Mouse (Mus musculus): ENCODE measurements around the gene Sorcs2. TPM values are rescaled to one million over a fixed set of nuclear protein-coding genes. Genes with fewer than 3 reads are reported as not detected.

The Sorcs2 gene
- polyA plus RNA-seq, 1 experiment from 2014 or later = 10.9 TPM

DNA sequence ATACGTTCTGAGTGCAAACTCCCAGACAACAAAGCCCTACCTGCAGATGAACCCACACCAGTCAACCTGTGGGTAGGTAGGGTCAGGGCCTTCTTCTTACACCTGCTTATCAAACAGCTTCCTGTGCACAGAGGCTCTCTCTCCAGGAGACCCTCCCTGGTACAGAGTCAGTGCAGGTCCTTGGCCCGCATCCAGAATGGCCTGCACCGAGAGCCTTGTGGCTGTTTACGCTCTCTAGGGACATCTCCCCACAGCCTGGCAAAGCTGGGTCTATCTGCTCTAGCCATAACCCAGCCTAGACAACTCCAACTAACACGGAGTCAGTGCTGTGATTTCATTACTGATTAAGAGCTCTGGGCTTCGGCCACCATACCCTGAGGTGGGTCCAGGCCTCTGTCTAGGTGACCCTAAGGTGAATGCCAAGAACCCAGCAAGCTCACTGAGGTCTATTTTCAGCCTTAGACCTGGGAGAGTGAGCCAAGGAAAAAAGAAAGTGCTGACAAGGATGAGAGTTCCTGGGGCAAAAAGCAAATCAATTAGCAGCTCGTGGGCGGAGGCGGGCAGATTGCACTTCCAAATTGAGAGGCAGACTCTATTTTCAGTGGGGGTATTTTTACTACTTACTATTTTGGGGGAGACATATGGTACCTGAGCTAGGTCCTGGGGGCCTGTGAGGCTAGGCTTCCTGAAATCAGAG lies 313.9 kb downstream of the Sorcs2 start:
- H3K36me3 ChIP-seq = no peaks in the 10 kb centered on the region
- no peak overlapping the region for H3K4me3 ChIP-seq
- H3K27ac ChIP-seq (replicated peaks) = peak overlapping the region; percentile 86
- H3K4me1 ChIP-seq = peaks cover 48% of the 10 kb centered on the region
- 0 out of 2 replicates have a peak overlapping the region, but pooled peaks have one; percentile 12 for H3K4me2 ChIP-seq
- no peak overlapping the region for H3K9ac ChIP-seq
- H3K9me3 ChIP-seq = no peaks in the 10 kb centered on the region
- no peak for ATAC-seq (ENCODE audit: extremely low read depth, insufficient number of reproducible peaks, low FRiP score, low TSS enrichment)
- H3K27me3 ChIP-seq (replicated peaks) = no peaks in the 10 kb centered on the region
- 35% methylated on average over 9 of the region's 9 CpGs for WGBS

DNA sequence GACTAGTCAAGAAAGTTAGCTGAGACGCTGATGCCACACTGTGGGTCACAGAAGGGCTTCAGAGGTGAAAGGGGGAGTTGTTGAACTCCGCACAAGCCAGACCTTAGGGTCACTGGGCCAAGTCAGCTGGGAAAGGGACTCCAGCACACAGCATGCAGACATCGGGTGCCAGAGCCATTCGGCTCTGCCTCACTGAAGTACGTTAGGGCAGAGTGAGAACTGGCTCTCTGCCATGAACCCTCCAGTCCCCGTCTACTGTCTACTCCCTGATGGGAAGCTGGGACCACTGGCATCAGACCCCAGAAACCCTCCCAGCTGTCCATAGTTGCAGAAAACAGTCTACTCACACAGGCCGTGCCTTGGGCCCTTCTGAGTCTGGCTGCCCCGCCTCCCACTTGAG lies 316.9 kb downstream of the Sorcs2 start:
- ATAC-seq (ENCODE audit: extremely low read depth, insufficient number of reproducible peaks, low FRiP score, low TSS enrichment) = no peak
- no peaks in the 10 kb centered on the region for H3K36me3 ChIP-seq
- peak overlapping the region; percentile 5; the same call in 1 of the 2 replicates for H3K9ac ChIP-seq
- H3K4me3 ChIP-seq = no peak overlapping the region
- no peaks in the 10 kb centered on the region for H3K9me3 ChIP-seq
- WGBS = 50% methylated on average over 8 of the region's 8 CpGs
- H3K27me3 ChIP-seq (replicated peaks) = no peaks in the 10 kb centered on the region
- H3K4me1 ChIP-seq = peaks cover 44% of the 10 kb centered on the region
- H3K27ac ChIP-seq (replicated peaks) = no peak overlapping the region
- no peak overlapping the region for H3K4me2 ChIP-seq

DNA sequence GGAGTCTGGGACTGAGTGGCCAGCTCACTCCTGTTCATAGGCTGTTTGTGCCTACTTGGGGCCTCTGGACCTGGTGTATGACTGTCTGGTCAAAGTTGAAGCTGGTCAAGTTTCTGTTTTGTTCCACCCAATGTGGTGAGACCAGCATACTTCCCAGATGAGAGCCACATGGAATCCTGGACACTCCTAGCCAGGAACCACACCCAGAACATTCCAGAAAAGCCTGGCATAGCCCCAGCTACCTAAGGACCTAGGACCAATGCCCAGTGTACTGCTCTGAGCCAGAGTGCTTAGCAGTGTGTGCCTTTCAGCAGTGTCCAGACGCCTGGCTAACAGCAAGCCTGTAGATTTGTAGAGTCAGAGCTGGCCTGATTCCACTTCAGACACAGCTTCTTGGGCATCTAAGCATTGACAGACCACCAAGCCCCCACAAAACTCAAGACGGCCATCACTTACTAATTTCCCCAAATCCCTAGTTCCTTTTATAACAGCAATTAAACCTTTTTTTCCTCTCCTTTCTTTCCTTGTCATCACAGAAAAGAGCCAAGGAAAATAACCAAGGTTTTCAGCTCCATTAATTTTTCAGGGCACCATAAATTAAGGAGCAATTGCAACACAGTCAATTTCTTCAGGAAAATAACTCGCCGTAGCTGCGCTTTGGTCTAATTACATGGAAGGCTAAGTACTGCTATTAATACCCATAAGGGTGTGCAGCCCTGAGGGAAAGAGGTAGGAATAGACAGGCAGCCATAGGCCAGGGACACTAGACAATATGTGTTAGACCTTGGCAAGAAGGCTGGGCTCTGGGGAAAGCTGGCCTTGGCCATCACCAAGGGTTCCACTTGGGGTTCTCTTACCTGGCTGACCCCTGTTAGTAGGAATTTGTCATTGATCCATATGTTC lies 322.5 kb downstream of the Sorcs2 start:
- Histone ChIP-seq H3K27ac (replicated peaks) (peak overlapping the region; percentile 20; the same call in 1 of the 2 replicates), H3K4me3 (no peak overlapping the region), H3K36me3 (no peaks in the 10 kb centered on the region), H3K4me2 (no peak overlapping the region), H3K4me1 (peaks cover 40% of the 10 kb centered on the region), H3K9me3 (no peaks in the 10 kb centered on the region), H3K27me3 (replicated peaks) (no peaks in the 10 kb centered on the region), H3K9ac (no peak overlapping the region)
- WGBS = 75% methylated on average over 5 of the region's 5 CpGs
- ATAC-seq (ENCODE audit: extremely low read depth, insufficient number of reproducible peaks, low FRiP score, low TSS enrichment) = no peak; the same call in 1 of the 2 replicates

DNA sequence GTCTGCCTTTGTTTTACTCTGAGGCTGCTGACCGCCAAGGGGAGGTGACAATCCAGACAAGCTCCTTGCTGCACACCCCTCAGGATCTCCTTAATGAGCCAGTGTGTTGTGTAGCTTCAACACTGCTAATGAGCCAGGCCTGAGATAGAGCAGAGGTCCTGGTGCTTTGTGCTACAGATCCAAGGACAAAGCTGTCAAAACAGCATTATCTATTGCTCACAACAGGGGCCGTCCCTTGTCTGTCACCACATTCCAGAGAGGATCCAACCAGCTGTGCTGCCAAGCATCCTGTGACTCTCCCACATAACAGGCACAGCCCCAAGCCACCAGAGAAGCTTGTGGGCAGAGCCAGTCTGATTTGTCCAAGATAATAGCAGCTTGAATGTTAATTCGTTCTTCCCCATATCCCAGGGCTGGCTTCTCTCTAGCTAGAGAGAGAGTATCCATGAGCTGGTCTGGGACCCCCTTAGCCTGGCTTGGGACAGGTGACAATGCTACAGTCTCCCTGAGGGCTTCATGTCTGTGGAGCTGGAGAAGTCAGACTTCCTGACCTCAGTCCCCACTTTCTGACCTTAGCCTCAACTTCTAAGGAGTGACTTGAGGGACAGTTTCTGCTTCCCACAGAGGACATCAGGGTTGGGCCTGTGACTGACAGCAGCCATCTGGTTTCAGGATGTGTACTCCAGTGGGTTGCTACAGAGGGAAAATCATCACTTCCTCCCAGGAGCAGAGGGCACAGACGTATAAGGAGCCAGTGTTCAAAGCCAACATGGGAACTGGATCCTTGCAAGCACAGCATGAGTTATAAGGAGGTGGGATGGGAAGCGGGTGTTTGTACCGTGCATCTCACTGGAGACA lies 328.2 kb downstream of the Sorcs2 start:
- H3K9me3 ChIP-seq = no peaks in the 10 kb centered on the region
- ATAC-seq (ENCODE audit: extremely low read depth, insufficient number of reproducible peaks, low FRiP score, low TSS enrichment) = 0 out of 2 replicates have a peak, but pooled peaks have one; percentile 8
- no peaks in the 10 kb centered on the region for H3K27me3 ChIP-seq (replicated peaks)
- H3K27ac ChIP-seq (replicated peaks) = peak overlapping the region; percentile 65
- no peak overlapping the region for H3K4me2 ChIP-seq
- H3K4me1 ChIP-seq = peaks cover 49% of the 10 kb centered on the region
- H3K36me3 ChIP-seq = peaks cover 5% of the 10 kb centered on the region; the same call in 1 of the 2 replicates
- WGBS = 27% methylated on average over 6 of the region's 6 CpGs
- H3K9ac ChIP-seq = peak overlapping the region; percentile 3; the same call in 1 of the 2 replicates
- H3K4me3 ChIP-seq = no peak overlapping the region

DNA sequence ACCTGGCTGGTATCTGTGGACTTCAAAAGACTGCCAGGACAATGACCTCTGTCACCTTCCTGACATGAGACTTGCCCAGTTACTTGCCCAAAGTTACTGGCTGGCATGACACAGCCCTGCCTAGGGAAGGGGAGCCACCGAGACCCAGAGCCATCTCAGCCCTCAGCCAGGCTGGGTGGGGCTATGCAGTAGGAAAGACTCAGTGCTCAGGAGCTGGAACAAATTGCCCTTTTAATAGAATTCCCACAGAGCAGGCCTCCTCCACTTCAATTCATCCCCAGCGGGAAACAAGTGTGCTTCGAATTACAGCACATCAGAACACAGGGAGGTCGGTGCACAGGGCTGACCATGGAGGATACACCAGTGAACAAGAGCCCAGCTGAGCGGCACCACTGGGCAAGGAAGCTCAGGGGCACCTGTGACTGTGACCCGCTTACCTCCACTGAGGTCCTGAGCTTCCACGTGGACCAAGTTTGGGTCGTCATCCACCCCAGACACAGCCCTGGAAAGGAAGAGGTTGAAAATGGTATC lies 330.2 kb downstream of the Sorcs2 start:
- Histone ChIP-seq H3K27me3 (replicated peaks) (no peaks in the 10 kb centered on the region), H3K9me3 (no peaks in the 10 kb centered on the region), H3K4me1 (peaks cover 45% of the 10 kb centered on the region), H3K4me2 (no peak overlapping the region), H3K36me3 (peaks cover 7% of the 10 kb centered on the region; the same call in 1 of the 2 replicates), H3K27ac (replicated peaks) (no peak overlapping the region), H3K9ac (no peak overlapping the region), H3K4me3 (no peak overlapping the region)
- no peak for ATAC-seq (ENCODE audit: extremely low read depth, insufficient number of reproducible peaks, low FRiP score, low TSS enrichment)
- WGBS = 63% methylated on average over 8 of the region's 8 CpGs

DNA sequence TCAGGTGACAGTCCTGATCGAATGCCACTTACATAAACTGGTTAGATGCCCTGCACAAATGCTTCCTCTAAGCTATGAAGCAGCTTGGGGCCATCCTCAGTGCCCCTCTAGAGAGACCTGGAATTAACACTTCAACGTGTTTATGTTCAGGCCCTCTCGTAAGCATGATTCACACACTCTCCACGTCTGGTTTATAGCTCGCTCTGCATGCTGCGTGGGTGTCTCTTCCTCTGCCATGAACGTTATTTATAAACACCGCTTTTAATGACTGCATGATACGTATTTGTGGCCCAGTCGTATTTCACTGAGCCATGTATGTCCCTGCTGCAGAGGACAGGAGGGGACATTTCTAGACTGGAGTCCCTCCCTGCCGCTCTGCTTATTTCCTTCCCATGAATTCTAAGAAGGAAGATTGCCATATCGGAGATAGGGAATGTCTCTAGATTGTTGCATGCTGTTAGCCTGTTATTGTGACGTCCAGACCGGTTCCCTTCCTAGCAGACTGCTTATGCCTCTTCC lies 340.1 kb downstream of the Sorcs2 start:
- no peak overlapping the region for H3K27ac ChIP-seq (replicated peaks)
- ATAC-seq (ENCODE audit: extremely low read depth, insufficient number of reproducible peaks, low FRiP score, low TSS enrichment) = no peak
- 77% methylated on average over 14 of the region's 14 CpGs for WGBS

DNA sequence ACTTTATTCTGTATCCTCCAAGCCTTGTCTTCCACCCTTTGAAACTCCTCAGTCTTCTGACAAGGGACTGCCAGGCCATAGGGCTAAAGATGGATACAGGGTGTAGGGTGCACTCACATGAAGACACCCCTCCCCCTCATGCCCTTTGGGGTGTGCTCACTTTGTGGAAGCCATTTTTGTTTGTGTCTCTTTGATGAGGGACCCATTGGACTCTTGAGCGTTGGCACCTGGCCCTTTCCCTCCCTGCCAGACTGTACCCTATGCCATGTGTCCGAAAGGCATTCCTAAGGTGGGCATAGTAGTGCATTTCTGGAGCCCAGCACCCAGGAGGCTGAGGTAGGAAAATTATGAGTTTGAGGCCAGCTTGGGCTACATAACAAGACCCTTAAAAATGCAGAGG lies 341.0 kb downstream of the Sorcs2 start:
- peaks cover 17% of the 10 kb centered on the region for H3K36me3 ChIP-seq
- ATAC-seq (ENCODE audit: extremely low read depth, insufficient number of reproducible peaks, low FRiP score, low TSS enrichment) = no peak
- no peaks in the 10 kb centered on the region for H3K4me1 ChIP-seq
- H3K27ac ChIP-seq (replicated peaks) = no peak overlapping the region
- no peak overlapping the region for H3K4me2 ChIP-seq
- peaks cover 4% of the 10 kb centered on the region; the same call in 1 of the 2 replicates for H3K9me3 ChIP-seq
- no peak overlapping the region for H3K4me3 ChIP-seq
- H3K27me3 ChIP-seq (replicated peaks) = no peaks in the 10 kb centered on the region; the same call in 1 of the 2 replicates
- no peak overlapping the region for H3K9ac ChIP-seq
- WGBS = 87% methylated on average over 2 of the region's 2 CpGs

More for the DNA sequence above, 340.1 kb downstream of the Sorcs2 start:
- Histone ChIP-seq H3K9ac (no peak overlapping the region), H3K27me3 (replicated peaks) (no peaks in the 10 kb centered on the region; the same call in 1 of the 2 replicates), H3K4me2 (no peak overlapping the region), H3K4me1 (no peaks in the 10 kb centered on the region), H3K36me3 (peaks cover 24% of the 10 kb centered on the region), H3K9me3 (peaks cover 4% of the 10 kb centered on the region; the same call in 1 of the 2 replicates), H3K4me3 (no peak overlapping the region)

DNA sequence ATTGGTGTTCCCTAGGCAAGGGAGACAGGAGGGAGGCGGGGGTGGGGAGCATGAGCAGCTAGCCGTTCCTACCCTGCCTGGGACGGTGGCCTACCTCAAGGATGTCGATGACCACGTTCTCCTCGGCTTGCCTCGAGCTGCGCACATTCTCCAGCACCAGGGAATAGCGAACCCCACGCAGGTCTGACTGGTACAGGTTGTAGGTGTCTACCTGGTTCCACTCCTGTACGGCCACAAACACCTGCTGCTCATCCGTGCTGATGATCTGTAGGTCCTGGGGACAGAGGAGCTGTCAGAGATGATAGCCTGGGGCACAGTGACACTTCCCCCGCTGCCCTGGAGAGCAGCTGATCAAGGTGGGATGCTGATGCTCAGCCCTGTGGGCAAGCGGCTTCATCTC lies 342.1 kb downstream of the Sorcs2 start:
- Histone ChIP-seq H3K4me1 (no peaks in the 10 kb centered on the region), H3K4me2 (no peak overlapping the region), H3K9ac (no peak overlapping the region), H3K27me3 (replicated peaks) (no peaks in the 10 kb centered on the region; the same call in 1 of the 2 replicates), H3K4me3 (no peak overlapping the region), H3K9me3 (peaks cover 4% of the 10 kb centered on the region; the same call in 1 of the 2 replicates), H3K27ac (replicated peaks) (no peak overlapping the region), H3K36me3 (peaks cover 15% of the 10 kb centered on the region)
- ATAC-seq (ENCODE audit: extremely low read depth, insufficient number of reproducible peaks, low FRiP score, low TSS enrichment) = no peak
- 81% methylated on average over 14 of the region's 14 CpGs for WGBS

DNA sequence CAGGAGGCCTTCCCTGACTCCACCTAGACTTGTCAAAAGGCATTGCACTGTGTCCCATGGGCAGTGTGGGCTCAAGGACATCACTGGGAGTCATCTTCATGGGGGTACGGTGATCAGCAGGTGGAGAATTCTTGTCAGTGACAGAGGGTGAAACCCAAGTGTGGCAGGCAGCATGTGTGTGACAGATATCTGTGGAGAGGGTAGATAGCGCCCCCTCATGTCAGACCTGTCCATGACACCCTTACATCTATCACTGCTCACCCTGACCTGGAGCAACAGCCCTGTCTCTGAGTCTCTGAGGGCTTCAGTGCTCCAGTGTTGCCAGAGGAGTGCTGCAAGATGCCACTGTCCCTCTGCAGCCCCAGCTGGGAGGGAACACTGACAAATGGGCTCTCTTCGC lies 343.4 kb downstream of the Sorcs2 start:
- no peak overlapping the region for H3K4me2 ChIP-seq
- H3K9me3 ChIP-seq = peaks cover 3% of the 10 kb centered on the region; the same call in 1 of the 2 replicates
- ATAC-seq (ENCODE audit: extremely low read depth, insufficient number of reproducible peaks, low FRiP score, low TSS enrichment) = no peak
- H3K27me3 ChIP-seq (replicated peaks) = no peaks in the 10 kb centered on the region; the same call in 1 of the 2 replicates
- no peak overlapping the region for H3K4me3 ChIP-seq
- H3K27ac ChIP-seq (replicated peaks) = no peak overlapping the region
- 61% methylated on average over 3 of the region's 3 CpGs for WGBS
- H3K9ac ChIP-seq = no peak overlapping the region
- H3K4me1 ChIP-seq = no peaks in the 10 kb centered on the region
- peaks cover 10% of the 10 kb centered on the region for H3K36me3 ChIP-seq

DNA sequence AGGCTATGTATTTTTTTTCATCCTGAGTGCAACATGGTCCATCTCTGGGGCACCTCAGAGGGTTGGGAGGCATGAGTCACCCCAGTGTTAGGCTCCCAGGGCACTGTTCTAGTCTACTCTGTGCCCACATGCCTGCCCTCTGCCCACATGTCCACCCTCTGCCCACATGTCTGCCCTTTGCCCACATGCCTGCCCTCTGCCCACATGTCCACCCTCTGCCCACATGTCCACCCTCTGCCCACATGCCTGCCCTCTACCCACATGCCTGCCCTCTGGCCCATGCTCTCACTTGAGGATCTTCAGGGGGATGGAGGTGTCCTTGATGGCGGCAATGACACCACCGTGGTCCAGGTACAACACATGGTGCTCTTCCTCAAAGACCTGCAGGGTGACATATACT lies 354.8 kb downstream of the Sorcs2 start:
- ATAC-seq (ENCODE audit: extremely low read depth, insufficient number of reproducible peaks, low FRiP score, low TSS enrichment) = no peak
- no peak overlapping the region for H3K27ac ChIP-seq (replicated peaks)
- H3K4me1 ChIP-seq = peaks cover 29% of the 10 kb centered on the region
- no peaks in the 10 kb centered on the region for H3K9me3 ChIP-seq
- H3K27me3 ChIP-seq (replicated peaks) = 0 out of 2 replicates have a peak, but pooled peaks cover 3% of the 10 kb centered on the region
- H3K4me2 ChIP-seq = no peak overlapping the region
- WGBS = 82% methylated on average over 2 of the region's 2 CpGs
- no peak overlapping the region for H3K4me3 ChIP-seq
- peaks cover 6% of the 10 kb centered on the region for H3K36me3 ChIP-seq
- no peak overlapping the region for H3K9ac ChIP-seq
